Mouse (Mus musculus): ENCODE measurements at regions not wholly inside any gene's neighbourhood (a gene's known extent, or its start where the extent isn't known, plus 50 kb on each side); places are given as distances from the start of the nearest gene placed in this dataset.
A peak's percentile ranks its signal among the peaks of the same experiment; 100 is the strongest.

GRCm38 (mm10) chrX:161051639-161052038 is 57.1 kb upstream of the Cdkl5 start:
- intact Hi-C loops (cut with DNase I), result no loop called here
- DNase-seq, result peak; percentile 6
